Mouse (Mus musculus) limb, embryonic 13.5 days (tissue): ENCODE results near the gene 1700001O22Rik. TPM values are rescaled to one million over a fixed set of nuclear protein-coding genes. Genes with fewer than 3 reads are reported as not detected.

Experiments
- ATAC-seq: fragments of 200-750 bp; cut with Nextera tagmentation; 2 replicates; pipeline ENCODE4 v1.8.0; 2017; ENCODE audit warnings: low read depth, moderate number of reproducible peaks, moderate TSS enrichment; ENCODE audit not compliant: low FRiP score
- H3K27ac ChIP-seq: fragments of 300-500 bp; sonication (generic); 2 replicates; pipeline ENCODE4 v1.5.1; 2015; ENCODE audit warnings: inconsistent platforms, mild to moderate bottlenecking, moderate library complexity
- H3K27me3 ChIP-seq: fragments of 300-500 bp; sonication (generic); 2 replicates; pipeline ENCODE4 v1.6.1; 2015; ENCODE audit warnings: mild to moderate bottlenecking, inconsistent platforms
- H3K36me3 ChIP-seq: fragments of 300-500 bp; sonication (generic); 2 replicates; pipeline ENCODE4 v1.6.1; 2015; ENCODE audit warnings: inconsistent platforms, mild to moderate bottlenecking, moderate library complexity
- H3K4me1 ChIP-seq: fragments of 300-500 bp; sonication (generic); 2 replicates; pipeline ENCODE4 v1.6.1; 2015; ENCODE audit warnings: inconsistent platforms
- H3K4me2 ChIP-seq: fragments of 300-500 bp; sonication (generic); replicated peaks from 2 replicates; pipeline ENCODE4 v1.6.1; 2015; ENCODE audit warnings: inconsistent platforms, mild to moderate bottlenecking, moderate library complexity
- H3K4me3 ChIP-seq: fragments of 300-500 bp; sonication (generic); 2 replicates; pipeline ENCODE4 v1.5.1; 2015; ENCODE audit warnings: moderate library complexity, mild to moderate bottlenecking, inconsistent platforms
- H3K9ac ChIP-seq: fragments of 300-500 bp; sonication (generic); 2 replicates; pipeline ENCODE4 v1.6.1; 2015; ENCODE audit warnings: mild to moderate bottlenecking, inconsistent platforms
- H3K9me3 ChIP-seq: fragments of 300-500 bp; sonication (generic); 2 replicates; pipeline ENCODE4 v1.6.1; 2016; ENCODE audit warnings: inconsistent platforms
- WGBS: fragments of 180-500 bp; shearing (Covaris S2); methylation state at CpG from one replicate; pipeline ENCODE4 v1.1.7; 2015; 5-methylcytosine and 5-hydroxymethylcytosine counted together
- polyA plus RNA-seq: library from polyadenylated mRNA; unstranded; fragments of >200 nt; fragmentation: Nextera tagmentation; extraction: Ambion mirVana; gene quantifications from 2 replicates; pipeline ENCODE4 v1.2.1, GENCODE M21; 2015

Gene 1700001O22Rik
- 3.2 and 3.4 TPM in 2 replicates for polyA plus RNA-seq

DNA sequence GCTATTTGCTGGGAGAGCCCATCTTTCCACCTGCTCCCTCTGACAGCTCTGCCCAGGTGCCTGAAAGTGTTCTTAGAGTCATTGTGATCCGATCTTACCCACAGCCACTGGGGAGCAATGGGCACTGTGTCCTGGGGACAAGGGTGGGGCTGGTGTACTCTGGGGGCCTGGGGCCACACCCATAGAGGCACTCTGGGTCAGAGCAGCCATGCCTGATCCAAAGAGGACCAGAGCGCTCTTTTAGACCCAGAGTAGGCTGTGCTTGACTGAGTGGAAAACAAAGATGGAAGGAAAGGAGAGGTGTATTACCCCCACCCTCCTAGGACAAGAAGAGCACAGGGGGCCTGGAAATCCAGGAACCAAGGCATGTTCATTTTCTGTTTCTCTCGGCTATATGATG is at the start of gene 1700001O22Rik:
1700001O22Rik (minus strand) TSS at position 58 of the 400 bp plus-strand sequence.
- peaks cover 36% of the 10 kb centered on the region for H3K27me3 ChIP-seq
- WGBS, result 86% methylated on average over 3 of the region's 3 CpGs
- H3K9me3 ChIP-seq, result no peaks in the 10 kb centered on the region
- no peak within 1 kb of the TSS for H3K4me2 ChIP-seq
- no peak within 1 kb of the TSS for H3K9ac ChIP-seq
- H3K36me3 ChIP-seq, result no peaks in the 10 kb centered on the region
- no peak for ATAC-seq
- no peak within 1 kb of the TSS for H3K4me3 ChIP-seq
- H3K27ac ChIP-seq, result no peak within 1 kb of the TSS
- peaks cover 34% of the 10 kb centered on the region for H3K4me1 ChIP-seq

DNA sequence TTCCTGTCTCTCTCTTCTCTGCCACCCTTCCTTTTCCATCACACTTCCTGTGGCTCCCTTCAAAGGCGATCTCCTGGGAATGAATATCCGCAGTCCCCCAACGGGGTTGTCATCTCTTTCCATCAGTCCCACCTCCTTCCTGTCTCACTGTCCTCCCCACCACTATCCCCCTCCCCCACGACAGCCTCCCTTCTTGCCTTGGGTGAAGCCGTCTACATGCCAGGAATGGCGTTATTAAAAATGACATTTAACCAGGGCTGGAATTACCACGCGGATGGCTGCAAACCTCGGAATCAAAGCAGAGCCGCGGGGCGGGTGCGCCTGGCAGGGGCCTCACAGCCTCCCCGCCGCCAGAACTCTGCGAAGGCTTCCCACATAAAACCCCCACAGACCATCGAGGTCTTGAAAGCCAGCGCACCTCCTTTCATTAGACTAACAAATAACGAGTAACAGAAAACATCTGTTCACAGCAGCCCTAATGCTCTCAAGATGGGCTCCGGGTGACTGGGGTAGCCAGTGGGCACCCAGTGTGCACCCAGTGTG is 49.4 kb upstream of the 1700001O22Rik start:
- peak; percentile 41; the same call in 1 of the 2 replicates for ATAC-seq
- H3K27me3 ChIP-seq, result no peaks in the 10 kb centered on the region
- peak overlapping the region; percentile 19 for H3K4me3 ChIP-seq
- H3K27ac ChIP-seq, result peak overlapping the region; percentile 87
- peak overlapping the region; percentile 57 for H3K4me2 ChIP-seq
- H3K9ac ChIP-seq, result 0 out of 2 replicates have a peak overlapping the region, but pooled peaks have one; percentile 35
- no peaks in the 10 kb centered on the region for H3K36me3 ChIP-seq
- peaks cover 89% of the 10 kb centered on the region for H3K4me1 ChIP-seq
- 5% methylated on average over 20 of the region's 20 CpGs for WGBS
- no peaks in the 10 kb centered on the region for H3K9me3 ChIP-seq

DNA sequence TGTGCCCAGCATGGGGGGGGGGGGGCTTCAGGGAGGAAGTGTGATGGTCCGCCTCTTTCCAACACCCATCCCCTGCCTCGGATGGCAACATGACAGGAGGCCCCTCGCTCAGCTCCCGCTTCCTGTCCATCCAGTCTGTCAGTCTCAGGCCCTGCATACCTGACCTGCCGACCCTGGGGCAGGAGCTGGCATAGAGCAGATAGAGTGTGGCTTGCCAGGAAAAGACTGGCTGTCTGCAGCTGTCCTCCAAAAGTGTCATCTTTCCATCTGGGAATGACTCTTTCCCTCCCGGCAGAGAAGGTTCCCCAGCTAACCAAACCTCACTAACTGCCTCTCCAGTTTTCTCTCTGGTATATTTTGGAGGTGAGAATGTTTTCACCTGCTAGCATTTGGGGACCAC is 47.1 kb upstream of the 1700001O22Rik start:
- Histone ChIP-seq H3K27me3 (no peaks in the 10 kb centered on the region), H3K9me3 (no peaks in the 10 kb centered on the region), H3K9ac (peak overlapping the region; percentile 45), H3K27ac (peak overlapping the region; percentile 87), H3K4me1 (peaks cover 91% of the 10 kb centered on the region), H3K4me2 (peak overlapping the region; percentile 57), H3K36me3 (no peaks in the 10 kb centered on the region), H3K4me3 (no peak overlapping the region)
- 12% methylated on average over 6 of the region's 6 CpGs for WGBS
- ATAC-seq, result no peak

DNA sequence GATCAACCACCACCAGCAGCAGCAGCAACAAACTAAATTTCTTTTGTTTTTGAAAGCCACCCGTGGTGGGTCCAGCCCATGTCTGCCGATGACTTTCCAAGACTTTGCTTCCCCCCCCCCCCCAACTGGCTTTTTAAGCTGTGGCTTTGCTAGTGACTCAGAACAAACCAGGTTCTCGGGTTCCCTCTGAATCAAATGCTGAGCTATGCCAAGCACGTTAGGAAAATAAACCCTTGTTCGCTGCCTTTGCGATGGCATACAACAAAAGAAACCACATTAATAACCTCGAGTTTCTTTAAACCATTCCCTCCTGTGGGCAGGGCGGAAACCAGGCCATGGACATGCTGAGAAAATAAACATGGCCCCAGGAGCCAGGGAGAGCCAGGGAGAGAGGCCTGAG is 44.7 kb upstream of the 1700001O22Rik start:
- no peaks in the 10 kb centered on the region for H3K9me3 ChIP-seq
- ATAC-seq, result no peak
- peak overlapping the region; percentile 83; the same call in 1 of the 2 replicates for H3K4me3 ChIP-seq
- peaks cover 85% of the 10 kb centered on the region for H3K4me1 ChIP-seq
- H3K9ac ChIP-seq, result no peak overlapping the region
- no peaks in the 10 kb centered on the region for H3K27me3 ChIP-seq
- WGBS, result 40% methylated on average over 8 of the region's 8 CpGs
- no peaks in the 10 kb centered on the region for H3K36me3 ChIP-seq
- peak overlapping the region; percentile 79 for H3K4me2 ChIP-seq
- H3K27ac ChIP-seq, result peak overlapping the region; percentile 84; the same call in 1 of the 2 replicates

DNA sequence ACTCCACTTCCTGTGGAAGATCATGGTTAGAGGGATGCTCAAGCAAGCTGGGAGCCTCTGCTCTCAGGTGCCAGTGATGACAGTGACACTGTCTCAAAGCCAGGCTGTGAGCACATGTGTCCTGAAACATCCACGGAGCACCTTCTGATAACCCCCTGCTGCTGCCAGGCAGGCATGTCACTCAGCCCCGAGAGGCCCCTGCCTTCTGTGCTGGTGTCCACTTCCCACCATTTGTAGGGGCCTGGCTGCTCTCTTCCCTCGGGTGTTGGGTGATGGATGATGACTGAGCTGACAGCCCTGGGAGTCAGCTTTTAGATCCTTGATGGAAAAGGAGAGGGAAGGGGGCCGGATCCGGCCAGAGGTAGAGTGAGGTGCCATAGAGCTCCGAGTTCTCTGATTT is 43.3 kb upstream of the 1700001O22Rik start:
- Histone ChIP-seq H3K36me3 (no peaks in the 10 kb centered on the region), H3K27ac (peak overlapping the region; percentile 84), H3K4me3 (peak overlapping the region; percentile 83), H3K9me3 (no peaks in the 10 kb centered on the region), H3K4me1 (peaks cover 78% of the 10 kb centered on the region), H3K9ac (peak overlapping the region; percentile 97), H3K27me3 (no peaks in the 10 kb centered on the region), H3K4me2 (peak overlapping the region; percentile 79)
- 4% methylated on average over 6 of the region's 6 CpGs for WGBS
- no peak for ATAC-seq

DNA sequence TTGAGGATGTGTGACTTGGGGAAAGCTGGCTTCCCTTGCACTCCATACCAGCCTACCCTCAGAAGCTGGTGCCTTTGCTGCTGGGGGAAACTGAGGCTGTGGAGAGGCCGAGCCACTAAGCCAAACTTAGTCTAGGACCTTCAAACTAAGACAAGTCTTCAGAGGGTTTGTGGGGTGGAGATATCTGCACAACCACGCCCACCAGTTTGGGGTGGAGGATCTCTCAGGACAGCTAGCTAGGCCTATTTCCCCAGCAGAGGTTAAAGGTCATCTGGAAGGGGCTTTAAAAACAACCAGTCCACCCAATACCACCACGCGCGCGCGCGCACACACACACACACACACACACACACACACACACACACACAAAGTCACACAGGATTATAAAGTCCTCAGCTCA is 42.8 kb upstream of the 1700001O22Rik start:
- Histone ChIP-seq H3K4me3 (peak overlapping the region; percentile 83), H3K4me2 (peak overlapping the region; percentile 79), H3K27ac (peak overlapping the region; percentile 84), H3K9ac (peak overlapping the region; percentile 97), H3K4me1 (peaks cover 73% of the 10 kb centered on the region), H3K9me3 (no peaks in the 10 kb centered on the region), H3K36me3 (no peaks in the 10 kb centered on the region), H3K27me3 (no peaks in the 10 kb centered on the region)
- ATAC-seq, result no peak
- WGBS, result 33% methylated on average over 8 of the region's 8 CpGs

DNA sequence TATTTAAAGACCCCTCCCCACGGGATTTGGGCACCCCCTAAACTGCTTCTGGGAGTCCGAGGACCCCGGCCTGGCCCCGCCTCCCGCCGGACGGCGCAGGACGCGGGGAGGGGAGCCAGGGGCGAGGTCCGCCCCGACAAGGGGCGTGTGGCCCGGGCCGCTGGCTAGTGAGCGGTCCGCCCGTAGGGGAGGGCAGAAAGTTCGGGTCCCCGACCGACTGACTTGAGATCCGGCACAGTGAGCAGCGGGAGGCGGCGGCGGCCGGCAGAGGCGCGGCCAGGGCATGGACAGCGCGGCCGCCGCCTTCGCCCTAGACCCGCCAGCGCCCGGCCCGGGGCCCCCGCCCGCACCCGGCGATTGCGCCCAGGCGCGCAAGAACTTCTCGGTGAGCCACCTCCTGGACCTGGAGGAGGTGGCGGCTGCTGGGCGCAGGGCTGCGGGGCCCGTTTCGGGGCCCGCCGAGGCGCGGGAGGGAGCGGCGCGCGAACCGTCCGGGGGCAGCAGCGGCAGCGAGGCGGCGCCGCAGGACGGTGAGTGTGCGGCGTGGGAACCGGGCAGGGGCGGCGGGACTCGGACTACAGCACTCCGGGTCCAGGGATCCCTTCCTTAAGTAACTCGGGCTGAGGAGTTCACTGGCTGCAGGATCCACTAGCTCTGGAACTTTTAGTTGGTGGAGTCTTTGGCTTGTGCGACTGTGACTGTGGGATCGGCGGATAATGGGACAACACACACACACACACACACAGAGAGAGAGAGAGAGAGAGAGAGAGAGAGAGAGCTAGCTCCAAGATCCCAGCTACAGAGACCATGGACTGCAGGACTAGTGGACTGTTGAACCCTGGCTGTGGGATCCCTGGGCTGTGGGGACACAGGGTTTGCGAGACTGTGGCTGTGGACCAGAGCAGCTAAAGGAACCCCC is 42.0 kb upstream of the 1700001O22Rik start:
- peak; percentile 62 for ATAC-seq

DNA sequence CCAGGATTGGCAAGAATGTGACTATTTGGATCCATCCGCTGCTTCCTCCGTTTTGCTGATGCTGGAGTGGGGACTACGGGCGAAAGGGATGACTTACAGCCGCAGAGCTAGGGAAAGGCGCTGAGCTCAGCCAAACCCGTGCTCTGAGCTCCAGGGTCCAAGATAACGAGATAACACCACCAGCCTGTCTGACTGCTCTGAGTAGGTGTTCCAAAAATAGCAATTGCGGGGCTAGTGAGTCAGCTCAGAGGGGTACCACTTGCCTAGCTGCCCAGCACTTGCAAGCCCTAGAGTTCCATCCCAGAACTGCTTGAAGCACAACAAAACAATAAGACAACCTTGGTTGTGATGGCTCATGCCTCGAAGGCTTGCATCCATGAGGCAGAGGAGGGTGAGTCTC is 39.2 kb upstream of the 1700001O22Rik start:
- Histone ChIP-seq H3K27ac (no peak overlapping the region; the same call in 1 of the 2 replicates), H3K4me1 (peaks cover 39% of the 10 kb centered on the region), H3K4me3 (no peak overlapping the region), H3K4me2 (no peak overlapping the region), H3K27me3 (no peaks in the 10 kb centered on the region), H3K9ac (no peak overlapping the region), H3K36me3 (no peaks in the 10 kb centered on the region), H3K9me3 (no peaks in the 10 kb centered on the region)
- WGBS, result 50% methylated on average over 10 of the region's 10 CpGs
- ATAC-seq, result no peak

More for the DNA sequence above, 42.0 kb upstream of the 1700001O22Rik start:
- H3K9me3 ChIP-seq, result no peaks in the 10 kb centered on the region
- H3K4me3 ChIP-seq, result peak overlapping the region; percentile 83
- no peaks in the 10 kb centered on the region for H3K36me3 ChIP-seq
- H3K4me2 ChIP-seq, result peak overlapping the region; percentile 79
- H3K27me3 ChIP-seq, result no peaks in the 10 kb centered on the region
- H3K27ac ChIP-seq, result peak overlapping the region; percentile 84
- peak overlapping the region; percentile 97 for H3K9ac ChIP-seq
- under 1% methylated on average over 73 of the region's 80 CpGs for WGBS
- H3K4me1 ChIP-seq, result peaks cover 65% of the 10 kb centered on the region

DNA sequence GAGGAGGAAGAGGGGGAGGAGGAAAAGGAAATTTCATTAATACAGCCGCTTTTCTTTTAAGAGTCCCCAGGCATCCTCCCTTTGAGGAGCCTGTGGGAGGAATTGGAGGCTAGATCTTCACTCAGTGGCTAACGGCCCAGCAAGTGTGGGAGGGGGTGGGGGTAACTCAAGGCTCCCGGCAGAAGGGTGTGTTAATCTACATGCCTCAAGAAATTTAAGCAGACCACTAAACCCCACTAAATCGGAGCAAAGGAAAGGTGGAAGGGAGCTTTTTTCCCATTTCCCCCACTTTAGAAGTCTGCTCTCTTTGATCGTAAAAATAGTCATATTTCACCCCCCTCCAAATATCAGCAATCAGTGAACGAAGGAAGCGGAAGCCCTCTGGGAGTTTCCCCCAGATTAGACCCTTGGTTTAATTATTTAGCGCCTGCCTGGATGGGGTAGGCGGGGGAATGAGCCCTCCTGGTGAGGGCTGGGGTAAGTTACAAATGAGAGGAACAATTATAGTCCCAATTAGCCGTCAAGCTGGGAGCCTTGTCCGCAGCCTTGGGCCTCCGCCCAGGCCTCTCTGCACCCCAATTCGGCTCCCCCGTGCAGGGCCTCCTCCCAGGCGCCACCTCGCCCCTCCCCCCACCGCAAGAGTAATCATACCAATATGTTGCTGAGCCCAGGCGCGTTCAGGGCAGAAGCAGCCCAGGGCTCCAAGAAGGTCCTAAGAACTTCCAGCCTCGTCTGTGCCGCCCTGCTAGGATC is 33.0 kb upstream of the 1700001O22Rik start:
- Histone ChIP-seq H3K4me3 (0 out of 2 replicates have a peak overlapping the region, but pooled peaks have one; percentile 5), H3K27me3 (no peaks in the 10 kb centered on the region), H3K4me2 (peak overlapping the region; percentile 51), H3K36me3 (no peaks in the 10 kb centered on the region), H3K4me1 (peaks cover 54% of the 10 kb centered on the region), H3K27ac (peak overlapping the region; percentile 96), H3K9me3 (no peaks in the 10 kb centered on the region), H3K9ac (peak overlapping the region; percentile 8; the same call in 1 of the 2 replicates)
- 4% methylated on average over 21 of the region's 21 CpGs for WGBS
- peak; percentile 67 for ATAC-seq

DNA sequence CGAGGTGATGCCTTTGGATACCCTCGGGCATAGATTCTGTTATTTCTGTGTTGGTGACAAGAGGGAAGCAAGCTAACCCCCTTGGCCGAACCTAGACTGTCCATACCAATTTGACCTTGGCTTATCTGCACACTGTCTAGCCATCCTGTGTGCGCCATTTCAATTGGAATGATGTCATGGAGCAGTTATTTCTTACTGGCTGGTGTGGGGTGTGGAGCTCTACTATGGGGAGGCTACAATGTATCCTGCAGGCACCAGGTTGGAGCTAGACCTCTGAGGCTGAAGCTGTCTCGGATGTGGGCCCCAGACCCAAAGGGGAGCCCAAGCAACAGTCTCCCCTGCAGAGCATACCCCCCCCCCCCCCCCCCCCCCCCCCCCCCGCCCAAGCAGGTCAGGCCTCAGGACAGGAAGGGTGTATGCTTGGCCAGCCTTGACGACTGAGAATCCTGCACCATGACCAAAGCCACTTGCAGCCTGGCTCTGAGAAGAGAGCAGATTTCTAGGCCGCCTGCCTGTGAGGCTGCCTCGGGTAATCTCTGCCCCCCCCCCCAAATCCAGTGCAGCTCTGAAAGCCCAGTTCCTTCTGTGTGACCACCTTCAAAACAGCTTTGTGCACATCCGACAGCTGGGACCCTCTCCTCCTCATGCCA is 31.0 kb upstream of the 1700001O22Rik start, which contains the start of gene Prrx2:
Prrx2 (plus strand) TSS at position 600 of the 650 bp plus-strand sequence.
- 36% methylated on average over 9 of the region's 10 CpGs for WGBS
- no peaks in the 10 kb centered on the region for H3K9me3 ChIP-seq
- H3K4me2 ChIP-seq, result peak within 1 kb of the TSS; percentile 51
- H3K9ac ChIP-seq, result peak within 1 kb of the TSS; percentile 31; the same call in 1 of the 2 replicates
- H3K27me3 ChIP-seq, result no peaks in the 10 kb centered on the region
- H3K27ac ChIP-seq, result peak within 1 kb of the TSS; percentile 97
- H3K4me1 ChIP-seq, result peaks cover 54% of the 10 kb centered on the region
- H3K36me3 ChIP-seq, result no peaks in the 10 kb centered on the region
- ATAC-seq, result no peak
- no peak within 1 kb of the TSS for H3K4me3 ChIP-seq

DNA sequence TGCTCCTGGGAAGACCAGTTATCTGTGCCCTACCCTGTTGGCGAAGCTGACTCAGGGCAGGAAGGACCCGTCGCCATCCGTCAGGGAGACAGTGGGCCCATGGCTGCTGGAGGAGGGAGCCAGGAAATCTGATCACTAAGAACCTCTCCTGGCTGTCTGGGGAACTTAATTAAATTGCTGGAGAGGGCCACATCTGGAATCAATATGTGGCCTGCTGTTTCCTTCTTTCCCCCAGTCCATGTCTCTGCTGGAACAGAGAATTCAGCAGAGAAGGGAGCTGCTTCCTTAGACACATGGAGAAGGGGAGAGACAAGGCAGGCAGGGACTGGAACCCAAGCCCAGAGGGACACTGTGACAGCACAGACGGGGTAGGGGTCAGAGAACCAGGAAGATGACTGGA is 30.2 kb upstream of the 1700001O22Rik start:
- Histone ChIP-seq H3K4me2 (peak overlapping the region; percentile 44), H3K4me1 (peaks cover 54% of the 10 kb centered on the region), H3K27me3 (no peaks in the 10 kb centered on the region), H3K36me3 (no peaks in the 10 kb centered on the region), H3K4me3 (no peak overlapping the region), H3K27ac (peak overlapping the region; percentile 97), H3K9me3 (no peaks in the 10 kb centered on the region), H3K9ac (peak overlapping the region; percentile 9; the same call in 1 of the 2 replicates)
- peak; percentile 30; the same call in 1 of the 2 replicates for ATAC-seq
- 12% methylated on average over 5 of the region's 5 CpGs for WGBS
